Mouse (Mus musculus): ENCODE results near the gene Bak1.
A peak's percentile ranks its signal among the peaks of the same experiment; 100 is the strongest.

Bak1 gene

GRCm38 (mm10) chr17:27028909-27029308 lies at the start of gene Bak1:
TSS of gene Bak1 (minus strand) at chr17:27029009.
- DNase-seq, result no peak

- no peak for DNase-seq
Observed at GRCm38 (mm10) chr17:27078499-27078898, 49.7 kb upstream of the Bak1 start.

- DNase-seq, result no peak
Observed at GRCm38 (mm10) chr17:27077920-27078319, 49.1 kb upstream of the Bak1 start.

- no peak for DNase-seq
Observed at GRCm38 (mm10) chr17:27077133-27077532, 48.3 kb upstream of the Bak1 start.

- no peak for DNase-seq
Observed at GRCm38 (mm10) chr17:27074849-27075745, 46.3 kb upstream of the Bak1 start.

GRCm38 (mm10) chr17:27074236-27074635 lies 45.4 kb upstream of the Bak1 start:
- DNase-seq, result no peak

- DNase-seq, result no peak
Observed at GRCm38 (mm10) chr17:27073778-27074177, 45.0 kb upstream of the Bak1 start.

GRCm38 (mm10) chr17:27073126-27073525 lies 44.3 kb upstream of the Bak1 start:
- no peak for DNase-seq

- DNase-seq, result no peak
Observed at GRCm38 (mm10) chr17:27072363-27072762, 43.6 kb upstream of the Bak1 start.

- peak; percentile 43 for DNase-seq
Observed at GRCm38 (mm10) chr17:27071630-27072029, 42.8 kb upstream of the Bak1 start.

GRCm38 (mm10) chr17:27070913-27071312 lies 42.1 kb upstream of the Bak1 start:
- no peak for DNase-seq

- no peak for DNase-seq
Observed at GRCm38 (mm10) chr17:27069071-27069470, 40.3 kb upstream of the Bak1 start.

- no peak for DNase-seq
Observed at GRCm38 (mm10) chr17:27066065-27066464, 37.3 kb upstream of the Bak1 start.

- DNase-seq, result no peak
Observed at GRCm38 (mm10) chr17:27064195-27064594, 35.4 kb upstream of the Bak1 start.

GRCm38 (mm10) chr17:27063717-27064116 lies 34.9 kb upstream of the Bak1 start:
- no peak for DNase-seq

- no peak for DNase-seq
Observed at GRCm38 (mm10) chr17:27062684-27063083, 33.9 kb upstream of the Bak1 start.

GRCm38 (mm10) chr17:27061727-27062126 lies 32.9 kb upstream of the Bak1 start:
- no peak for DNase-seq

GRCm38 (mm10) chr17:27060698-27061097 lies 31.9 kb upstream of the Bak1 start:
- DNase-seq, result no peak

- DNase-seq, result no peak
Observed at GRCm38 (mm10) chr17:27057517-27058055, 28.8 kb upstream of the Bak1 start.

- peak; percentile 69 for DNase-seq
Observed at GRCm38 (mm10) chr17:27056812-27057516, 28.2 kb upstream of the Bak1 start, which contains the start of gene Itpr3. TSS of gene Itpr3 (plus strand) at chr17:27057304.

GRCm38 (mm10) chr17:27056170-27056569 lies 27.4 kb upstream of the Bak1 start:
- DNase-seq, result peak; percentile 73

GRCm38 (mm10) chr17:27051514-27051913 lies 22.7 kb upstream of the Bak1 start:
- peak; percentile 78 for DNase-seq

GRCm38 (mm10) chr17:27050853-27051252 lies 22.0 kb upstream of the Bak1 start:
- DNase-seq, result no peak

All from liver (tissue).